Mouse (Mus musculus) CD8-positive naive resting alpha-beta T cell, adult 2 months (primary cell): ENCODE data around the gene U2af1.
"Not testable (repeated sequence)": the region's sequence is repeated elsewhere in the genome, so short reads cannot be mapped to it uniquely, and the experiment has no call there.

ENCODE experiments used
- DNase-seq, 2 experiments: peaks; one replicate each; pipeline ENCODE4 v3.0.0; 2022; ENCODE audit warnings: low read depth in 2 of 2, low spot score in 2 of 2

Gene U2af1

GRCm38 (mm10) chr17:31627961-31628360, 30.7 kb downstream of the U2af1 start:
- DNase-seq = no peak

- DNase-seq = no peak
Measured at GRCm38 (mm10) chr17:31623101-31623500, 35.6 kb downstream of the U2af1 start.

- DNase-seq = no peak
Measured at GRCm38 (mm10) chr17:31613086-31613755, 45.5 kb downstream of the U2af1 start.

- no peak for DNase-seq
Measured at GRCm38 (mm10) chr17:31609895-31610294, 48.8 kb downstream of the U2af1 start.

GRCm38 (mm10) chr17:31609173-31609572, 49.5 kb downstream of the U2af1 start:
- DNase-seq = not testable (repeated sequence)

- DNase-seq = no peak
Measured at GRCm38 (mm10) chr17:31607256-31607951, 51.3 kb downstream of the U2af1 start.

GRCm38 (mm10) chr17:31606424-31606823, 52.3 kb downstream of the U2af1 start:
- no peak for DNase-seq

- no peak for DNase-seq
Measured at GRCm38 (mm10) chr17:31598593-31598992, 60.1 kb downstream of the U2af1 start.

- no peak for DNase-seq
Measured at GRCm38 (mm10) chr17:31597957-31598356, 60.7 kb downstream of the U2af1 start.
